Mouse (Mus musculus) cortical plate, adult 2 months (tissue): ENCODE data around the gene Srp9. TPM values are rescaled to one million over a fixed set of nuclear protein-coding genes. Genes with fewer than 3 reads are reported as not detected.

Source experiments
- H3K27ac ChIP-seq: fragments of 200-500 bp; 2 replicates; pipeline ENCODE4 v1.5.1; 2012; ENCODE audit warnings: low read length, control low read depth, inconsistent platforms; ENCODE audit not compliant: insufficient read depth
- H3K4me1 ChIP-seq: fragments of 200-500 bp; 2 replicates; pipeline ENCODE4 v1.6.1; 2011; ENCODE audit warnings: low read length; ENCODE audit not compliant: control insufficient read depth, insufficient read depth
- H3K4me3 ChIP-seq: fragments of 200-500 bp; 2 replicates; pipeline ENCODE4 v1.5.1; 2011; ENCODE audit warnings: mild to moderate bottlenecking, low read length, control low read depth; ENCODE audit not compliant: insufficient read depth
- CTCF ChIP-seq: fragments of 200-500 bp; IDR thresholded peaks from 2 replicates; pipeline ENCODE4 v1.5.1; 2011; ENCODE audit warnings: mild to moderate bottlenecking, control low read depth, low read length; ENCODE audit not compliant: insufficient read depth; ENCODE audit errors: extremely low read depth
- POLR2A ChIP-seq: fragments of 200-500 bp; IDR thresholded peaks from 2 replicates; pipeline ENCODE4 v1.6.1; 2011; ENCODE audit warnings: mild to moderate bottlenecking, low read length, control low read depth; ENCODE audit not compliant: insufficient read depth; ENCODE audit errors: extremely low read depth
- polyA plus RNA-seq: library from polyadenylated mRNA; depleted of rRNA; stranded (reverse); fragments of >200 nt; gene quantifications from 2 replicates; pipeline ENCODE4 v1.2.3, GENCODE M21; 2012; rRNA removed

The Srp9 gene
- polyA plus RNA-seq, 1 experiment = 112 TPM

DNA sequence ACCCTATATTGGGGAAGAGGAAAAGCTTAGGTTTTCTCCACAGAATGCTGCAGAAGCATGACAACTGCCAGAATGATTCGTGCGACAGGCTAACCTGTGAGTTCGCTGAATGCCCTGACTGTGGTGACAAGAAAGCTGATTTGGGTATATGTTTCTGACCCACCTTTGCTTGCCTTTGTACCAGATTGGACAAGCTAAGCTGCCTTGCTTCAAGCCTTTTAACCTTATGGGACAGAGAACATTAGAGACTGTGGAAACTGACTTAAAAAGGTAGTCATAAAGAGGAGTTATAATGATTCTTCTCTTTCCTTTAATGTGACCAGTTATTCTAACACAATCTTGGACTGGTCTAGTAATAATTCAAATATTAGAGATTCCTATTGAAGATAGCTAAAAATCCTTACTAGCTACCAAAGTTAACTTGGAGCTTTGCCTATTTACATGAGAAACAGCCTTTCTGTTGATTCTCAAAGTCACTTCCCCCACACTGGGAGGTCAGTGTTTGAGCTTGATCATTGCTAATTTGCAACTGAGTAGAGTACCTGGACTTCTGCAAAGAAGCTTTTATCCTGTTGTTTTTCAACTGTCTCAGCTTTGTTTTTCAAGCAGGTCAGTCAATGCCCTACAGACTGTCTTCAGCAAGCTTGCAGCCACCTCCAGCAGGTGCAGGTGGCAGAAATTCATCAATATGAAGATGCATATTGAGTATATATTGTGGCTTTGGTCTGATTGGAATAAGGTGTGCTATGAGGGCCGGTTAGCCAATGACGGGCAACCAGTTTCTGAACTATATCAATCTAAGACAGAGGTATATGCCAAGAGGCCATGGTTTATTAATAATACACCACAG lies 57.1 kb downstream of the Srp9 start:
- Histone ChIP-seq H3K4me3 (no peak overlapping the region), H3K4me1 (no peaks in the 10 kb centered on the region), H3K27ac (no peak overlapping the region)
- TF ChIP-seq POLR2A = no peak
- no peak for TF ChIP-seq CTCF

Other genes starting within 250 kb of the Srp9 start
- 52.6 and 59.6 TPM in 2 replicates for gene Enah, start 104.7 kb upstream of the Srp9 start, polyA plus RNA-seq
- gene Vmn1r1, start 39.7 kb downstream of the Srp9 start, polyA plus RNA-seq = not detected in 2 replicates
- 77.2 and 88.7 TPM in 2 replicates for gene Degs1, start 158.1 kb downstream of the Srp9 start, polyA plus RNA-seq
- 25.9 and 27.4 TPM in 2 replicates for gene Fbxo28, start 216.9 kb downstream of the Srp9 start, polyA plus RNA-seq